Mouse (Mus musculus) spleen, adult 2 months (tissue): ENCODE data around the gene Txnrd1. TPM values are rescaled to one million over a fixed set of nuclear protein-coding genes. Genes with fewer than 3 reads are reported as not detected.

Source experiments
- DNase-seq, 2 experiments: peaks; one replicate each; pipeline versions ENCODE4 v3.0.0 to v3.0.0-alpha.2; 2012 to 2021; ENCODE audit warnings: low spot score in 2 of 2, low read depth in 1 of 2
- H3K27ac ChIP-seq: fragments of 200-500 bp; 2 replicates; pipeline ENCODE4 v1.5.1; 2012; ENCODE audit warnings: low read length, inconsistent platforms; ENCODE audit not compliant: insufficient read depth
- H3K27me3 ChIP-seq: fragments of 200-500 bp; 2 replicates; pipeline ENCODE4 v1.6.1; 2012; ENCODE audit warnings: mild to moderate bottlenecking, moderate library complexity, low read length, inconsistent platforms; ENCODE audit not compliant: control insufficient read depth, insufficient read depth
- H3K36me3 ChIP-seq: fragments of 200-500 bp; 2 replicates; pipeline ENCODE4 v1.6.1; 2012; ENCODE audit warnings: mild to moderate bottlenecking, low read length, inconsistent platforms; ENCODE audit not compliant: control insufficient read depth, insufficient read depth
- H3K4me1 ChIP-seq: fragments of 200-500 bp; 2 replicates; pipeline ENCODE4 v1.6.1; 2011; ENCODE audit warnings: inconsistent platforms; ENCODE audit not compliant: control insufficient read depth, insufficient read depth, insufficient read length
- H3K4me3 ChIP-seq: fragments of 200-500 bp; 2 replicates; pipeline ENCODE4 v1.5.1; 2011; ENCODE audit warnings: mild to moderate bottlenecking, inconsistent platforms; ENCODE audit not compliant: insufficient read depth, insufficient read length; ENCODE audit errors: extremely low read depth
- CTCF ChIP-seq: fragments of 200-500 bp; IDR thresholded peaks from 2 replicates; pipeline ENCODE4 v1.5.1; 2011; ENCODE audit warnings: mild to moderate bottlenecking, inconsistent platforms; ENCODE audit not compliant: insufficient read depth, insufficient read length, insufficient replicate concordance; ENCODE audit errors: extremely low read depth
- POLR2A ChIP-seq: fragments of 200-500 bp; IDR thresholded peaks from 2 replicates; pipeline ENCODE4 v1.6.1; 2011; ENCODE audit warnings: low read depth, low read length, inconsistent platforms
- WGBS: fragments of 180-500 bp; shearing (Covaris S2); methylation state at CpG from one replicate; pipeline ENCODE4 v1.1.7; 2018; 5-methylcytosine and 5-hydroxymethylcytosine counted together
- polyA plus RNA-seq: library from polyadenylated mRNA; depleted of rRNA; stranded (reverse); fragments of >200 nt; gene quantifications from 2 replicates; pipeline ENCODE4 v1.2.3, GENCODE M21; 2012

Gene Txnrd1
- polyA plus RNA-seq, 1 experiment: 14.8 TPM

DNA sequence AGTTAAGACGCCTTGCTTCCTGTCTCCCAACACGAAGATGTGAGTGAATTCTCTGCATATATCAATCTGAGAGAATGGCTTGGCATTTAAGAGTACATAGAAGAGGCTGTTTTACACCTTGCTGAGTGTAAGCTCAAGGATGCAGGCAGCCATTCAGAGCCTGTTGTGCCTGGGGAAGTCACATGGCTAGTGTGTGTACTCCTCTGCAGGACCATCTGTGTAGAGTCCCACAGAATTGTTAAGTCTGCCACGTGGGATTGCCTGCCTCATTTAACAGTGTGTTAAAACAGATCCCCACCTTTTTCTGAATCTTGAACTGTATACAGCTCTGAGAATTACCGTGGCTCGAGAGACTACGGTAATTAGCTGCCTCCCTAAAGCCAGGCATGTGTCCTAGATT, 7.2 kb upstream of the Txnrd1 start:
- Histone ChIP-seq H3K4me3 (no peak overlapping the region), H3K36me3 (no peaks in the 10 kb centered on the region), H3K4me1 (no peaks in the 10 kb centered on the region), H3K27me3 (no peaks in the 10 kb centered on the region), H3K27ac (no peak overlapping the region)
- 63% methylated on average over 6 of the region's 6 CpGs for WGBS
- DNase-seq: no peak
- TF ChIP-seq POLR2A (no peak), CTCF (no peak)

DNA sequence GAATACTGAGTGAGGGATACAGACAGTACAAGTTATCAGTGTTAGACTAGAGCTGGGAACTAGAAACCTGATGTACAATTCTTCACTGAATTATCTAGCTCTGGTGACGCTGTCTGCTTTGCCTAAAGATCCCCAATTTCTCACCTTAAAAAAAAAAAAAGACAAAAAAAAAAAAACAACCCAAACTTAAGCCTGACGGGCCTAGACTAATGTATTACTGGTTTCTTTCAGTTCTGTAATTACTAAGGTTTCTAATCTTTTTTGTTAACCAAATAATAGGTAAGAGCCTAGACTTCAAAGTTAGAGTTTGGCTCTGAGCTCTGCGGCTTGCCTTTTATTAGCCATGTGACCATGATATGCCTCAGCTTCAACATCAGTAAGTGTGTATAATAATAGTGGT, 2.1 kb downstream of the Txnrd1 start:
- DNase-seq: no peak
- H3K36me3 ChIP-seq: no peaks in the 10 kb centered on the region
- H3K4me3 ChIP-seq: no peak overlapping the region
- WGBS: 82% methylated on average over 3 of the region's 3 CpGs
- no peaks in the 10 kb centered on the region for H3K4me1 ChIP-seq
- no peaks in the 10 kb centered on the region for H3K27me3 ChIP-seq
- no peak overlapping the region for H3K27ac ChIP-seq
- TF ChIP-seq CTCF (no peak), POLR2A (no peak)

DNA sequence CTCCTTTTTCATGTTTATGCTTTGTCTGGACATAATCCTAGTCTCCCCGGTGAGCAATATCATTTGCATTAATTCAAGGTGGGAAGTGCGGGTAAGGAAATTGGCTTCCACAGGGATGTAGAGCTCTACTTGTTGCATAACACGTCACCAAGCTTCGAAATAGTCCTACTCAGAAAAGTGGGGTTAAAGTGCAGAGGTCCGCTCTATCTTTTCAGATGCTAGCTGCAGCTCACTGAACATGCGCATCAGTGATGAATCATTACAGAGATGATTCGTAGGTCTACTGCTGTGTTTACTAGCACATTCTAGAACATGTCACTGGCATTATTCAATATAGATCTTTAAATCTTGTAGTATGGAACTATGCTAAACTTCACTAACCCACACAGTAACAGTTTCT, 4.6 kb downstream of the Txnrd1 start:
- Histone ChIP-seq H3K27ac (no peak overlapping the region), H3K27me3 (no peaks in the 10 kb centered on the region), H3K4me1 (no peaks in the 10 kb centered on the region), H3K4me3 (no peak overlapping the region), H3K36me3 (no peaks in the 10 kb centered on the region)
- no peak for TF ChIP-seq CTCF
- no peak for TF ChIP-seq POLR2A
- DNase-seq: no peak
- 92% methylated on average over 7 of the region's 7 CpGs for WGBS

DNA sequence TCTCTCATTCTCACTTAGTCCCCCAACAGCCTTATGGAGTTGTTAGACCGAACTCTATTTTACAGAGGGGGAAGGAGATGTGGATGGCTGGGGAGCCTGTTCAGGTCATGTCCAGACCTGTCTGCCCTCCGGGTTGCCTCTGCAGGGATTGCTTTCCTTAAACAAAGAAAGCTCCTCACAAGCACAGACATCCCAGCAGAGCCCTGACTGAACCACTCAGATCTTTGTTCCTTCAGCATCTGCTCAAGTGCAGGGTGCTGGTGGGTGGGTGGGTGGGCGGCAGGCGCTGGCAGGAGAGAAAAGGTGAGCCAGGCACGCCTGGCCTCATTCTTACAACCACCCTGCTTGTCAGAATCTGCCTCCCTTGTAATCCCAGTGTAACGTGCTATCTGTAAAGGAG, 10.3 kb downstream of the Txnrd1 start:
- no peak for DNase-seq
- no peak for TF ChIP-seq CTCF
- TF ChIP-seq POLR2A: no peak
- Histone ChIP-seq H3K4me1 (no peaks in the 10 kb centered on the region), H3K36me3 (no peaks in the 10 kb centered on the region), H3K27me3 (no peaks in the 10 kb centered on the region), H3K27ac (no peak overlapping the region), H3K4me3 (no peak overlapping the region)
- 87% methylated on average over 6 of the region's 6 CpGs for WGBS

DNA sequence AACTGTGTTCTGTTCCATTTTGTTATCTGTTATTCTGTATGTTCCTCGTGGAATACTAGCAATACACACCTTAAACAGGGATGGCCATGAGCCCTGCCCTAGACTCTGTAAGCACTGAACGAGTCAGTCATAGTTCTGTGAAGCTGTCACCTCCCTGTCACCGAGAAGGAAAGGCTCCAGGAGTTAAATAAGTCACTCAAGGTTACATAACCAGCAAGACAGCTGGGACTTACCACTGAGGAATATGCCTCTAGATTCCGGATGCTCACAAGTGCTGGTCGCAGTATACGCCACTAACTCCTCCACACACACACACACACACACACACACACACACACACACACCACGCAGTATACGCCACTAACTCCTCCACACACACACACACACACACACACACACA, 11.0 kb downstream of the Txnrd1 start:
- H3K36me3 ChIP-seq: no peaks in the 10 kb centered on the region
- H3K4me1 ChIP-seq: no peaks in the 10 kb centered on the region
- H3K27me3 ChIP-seq: no peaks in the 10 kb centered on the region
- WGBS: 76% methylated on average over 8 of the region's 8 CpGs
- DNase-seq: no peak
- H3K4me3 ChIP-seq: no peak overlapping the region
- no peak for TF ChIP-seq CTCF
- no peak for TF ChIP-seq POLR2A
- no peak overlapping the region for H3K27ac ChIP-seq

DNA sequence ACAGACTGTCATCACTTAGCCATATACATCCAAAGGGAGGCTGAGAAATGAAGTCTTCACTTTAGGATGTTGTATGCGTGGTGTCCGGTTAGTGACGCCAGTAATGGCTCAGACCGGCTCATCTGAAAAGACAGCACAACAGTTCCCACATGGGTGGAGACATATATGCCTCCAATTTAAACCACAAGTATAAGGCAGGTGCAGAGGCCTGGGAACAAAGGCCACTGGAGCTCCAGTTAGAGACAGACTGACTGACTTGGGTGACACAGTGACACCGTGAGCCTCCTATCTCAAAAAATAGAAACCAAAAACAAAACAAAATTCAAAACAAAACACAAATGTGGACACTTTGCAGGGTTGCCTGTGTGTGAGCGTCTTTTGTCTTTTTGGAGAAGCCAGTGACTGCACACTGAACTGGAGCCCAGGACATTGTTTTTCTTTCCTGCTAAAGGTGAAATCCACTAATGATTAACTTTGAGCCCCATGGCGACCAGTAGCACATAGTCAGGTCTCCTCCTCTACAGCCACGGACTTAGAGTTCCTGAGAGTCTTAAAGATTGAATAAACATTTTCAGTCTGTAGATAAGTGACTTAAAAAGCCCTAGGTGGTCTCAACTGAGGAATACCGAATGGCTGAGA, 14.2 kb downstream of the Txnrd1 start:
- no peak overlapping the region for H3K4me3 ChIP-seq
- no peaks in the 10 kb centered on the region for H3K27me3 ChIP-seq
- no peak for DNase-seq
- no peak overlapping the region for H3K27ac ChIP-seq
- 88% methylated on average over 9 of the region's 9 CpGs for WGBS
- no peaks in the 10 kb centered on the region for H3K36me3 ChIP-seq
- H3K4me1 ChIP-seq: no peaks in the 10 kb centered on the region
- TF ChIP-seq POLR2A (no peak), CTCF (no peak)

DNA sequence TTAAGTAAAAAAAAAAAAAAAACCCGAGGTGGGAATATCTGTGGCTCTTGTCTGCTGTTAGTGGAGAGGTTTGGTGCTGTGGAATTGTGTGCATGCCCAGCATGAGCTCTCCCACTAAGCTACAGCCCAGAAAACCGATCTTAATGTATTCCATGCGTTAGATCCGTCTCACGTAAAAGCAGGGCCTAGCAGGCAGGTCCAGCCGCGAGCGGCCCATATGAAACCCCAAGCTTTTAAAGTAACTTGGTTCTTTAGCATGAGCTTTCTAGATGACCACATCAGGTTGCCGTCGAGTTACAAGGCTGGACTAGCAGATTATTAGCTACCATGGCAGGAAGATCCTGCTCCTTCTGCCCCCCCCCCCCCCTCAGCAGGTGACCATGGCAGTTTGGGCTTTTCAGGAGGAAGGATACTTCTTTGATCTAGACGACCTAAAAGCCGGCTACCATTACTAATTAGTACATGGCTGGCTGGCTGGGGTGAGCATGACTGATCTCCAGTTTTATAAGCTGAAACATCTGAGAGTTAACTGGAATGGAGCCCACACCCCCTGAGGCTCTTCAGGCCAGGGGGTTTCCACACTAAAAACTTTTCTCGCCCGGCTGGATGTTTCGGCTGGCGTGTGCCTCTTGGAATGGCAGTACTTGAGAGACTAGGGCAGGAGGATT, 16.1 kb downstream of the Txnrd1 start:
- no peak for DNase-seq
- no peaks in the 10 kb centered on the region for H3K4me1 ChIP-seq
- no peak overlapping the region for H3K27ac ChIP-seq
- 88% methylated on average over 16 of the region's 16 CpGs for WGBS
- no peak for TF ChIP-seq CTCF
- TF ChIP-seq POLR2A: no peak
- no peaks in the 10 kb centered on the region for H3K27me3 ChIP-seq
- H3K4me3 ChIP-seq: no peak overlapping the region
- H3K36me3 ChIP-seq: no peaks in the 10 kb centered on the region
